In genomic region chr6:90704705-90705344, GRCm38 (mm10) we compare ENCODE assay signal across 8 mouse cellular contexts.
A peak's percentile ranks its signal among the peaks of the same experiment; 100 is the strongest.
DNase-seq lines count a peak whose midpoint lies in the region; ATAC-seq and TF ChIP-seq lines count a peak whose summit lies in the region.

No protein-coding gene starts in this region.

- no peak overlapping the region for H3K4me2 ChIP-seq in neural tube, embryonic 15.5 days

- H3K27ac ChIP-seq in layer of hippocampus, adult 2 months: peak overlapping the region; percentile 82
- H3K27ac ChIP-seq in neural tube, embryonic 15.5 days (replicated peaks): peak overlapping the region; percentile 49; the same call in 1 of the 2 replicates

- H3K27me3 ChIP-seq in neural tube, embryonic 15.5 days (replicated peaks): no peaks in the 10 kb centered on the region

- TF ChIP-seq POLR2A in lung, adult 2 months (IDR thresholded peaks at IDR 0.05; ENCODE audit: borderline replicate concordance, extremely low read depth, low read depth, low read length): no peak

- peak; percentile 64 for DNase-seq in adrenal gland, adult 2 months
- no peak for DNase-seq in adrenal gland, adult 8-10 months
- DNase-seq in lung, adult 18-20 months: peak; percentile 69 to 79
- DNase-seq in lung, adult 2 months: no peak
- peak; percentile 60 to 68 for DNase-seq in layer of hippocampus, adult 2 months (ENCODE audit: low spot score in 2 of 2)
- no peak for DNase-seq in testis, postnatal 10 days (ENCODE audit: low spot score)

- peaks cover 56% of the 10 kb centered on the region for H3K4me1 ChIP-seq in lung, adult 2 months (ENCODE audit: control insufficient read depth, insufficient read depth, low read length)
- H3K4me1 ChIP-seq in neural tube, embryonic 15.5 days: peaks cover 87% of the 10 kb centered on the region

- WGBS in lung, adult 2 months: 42% methylated on average over 2 of the region's 2 CpGs
- 57% methylated on average over 2 of the region's 2 CpGs for WGBS in neural tube, embryonic 15.5 days

- ATAC-seq in erythroblast, adult 5-6 weeks (replicated peaks; ENCODE audit: low FRiP score, poor library complexity, severe bottlenecking): peak; percentile 42
- no peak for ATAC-seq in neural tube, embryonic 15.5 days (ENCODE audit: low FRiP score)

- TF ChIP-seq CTCF in lung, adult 2 months (IDR thresholded peaks at IDR 0.05; ENCODE audit: insufficient read depth, low read length): no peak
- TF ChIP-seq CTCF in layer of hippocampus, adult 2 months (conservative IDR thresholded peaks at IDR 0.05): peak; percentile 49

- H3K36me3 ChIP-seq in neural tube, embryonic 15.5 days: no peaks in the 10 kb centered on the region

- no peak overlapping the region for H3K4me3 ChIP-seq in lung, adult 2 months (replicated peaks; ENCODE audit: extremely low read depth, low read depth, low read length)
- no peak overlapping the region for H3K4me3 ChIP-seq in layer of hippocampus, adult 2 months
- H3K4me3 ChIP-seq in neural tube, embryonic 15.5 days (replicated peaks): no peak overlapping the region

- no peaks in the 10 kb centered on the region for H3K9me3 ChIP-seq in neural tube, embryonic 15.5 days (replicated peaks)

- H3K9ac ChIP-seq in neural tube, embryonic 15.5 days (replicated peaks): no peak overlapping the region

Comparison
In these comparisons a context has a peak if more than half of its experiments do, and no peak if none do; other contexts are left out.
1. DNase-seq: peak in adrenal gland, adult 2 months (single experiment), lung, adult 18-20 months (2 of 2) and layer of hippocampus, adult 2 months (2 of 2); none in adrenal gland, adult 8-10 months (single experiment), lung, adult 2 months (single experiment) and testis, postnatal 10 days (single experiment).